Mouse (Mus musculus) lung, postnatal 0 days (tissue): Measurements from ENCODE around the gene Gars. TPM values are rescaled to one million over a fixed set of nuclear protein-coding genes. Genes with fewer than 3 reads are reported as not detected.

Experiments used
- ATAC-seq: fragments of 200-750 bp; cut with Nextera tagmentation; 2 replicates; pipeline ENCODE4 v1.8.0; 2017; ENCODE audit warnings: moderate library complexity
- DNase-seq: peaks from one replicate; pipeline ENCODE4 v3.0.0-alpha.2; 2016; ENCODE audit warnings: low spot score
- H3K27ac ChIP-seq: fragments of 300-500 bp; sonication (generic); 2 replicates; pipeline ENCODE4 v1.5.1; 2014; ENCODE audit warnings: antibody characterized with exemption, mild to moderate bottlenecking, low read length, mixed read lengths
- H3K27me3 ChIP-seq: fragments of 300-500 bp; sonication (generic); replicated peaks from 2 replicates; pipeline ENCODE4 v1.6.1; 2014; ENCODE audit warnings: low read length, mixed read lengths; ENCODE audit not compliant: insufficient read depth
- H3K36me3 ChIP-seq: fragments of 300-500 bp; sonication (generic); 2 replicates; pipeline ENCODE4 v1.6.1; 2014; ENCODE audit warnings: low read length, mixed read lengths; ENCODE audit not compliant: insufficient read depth
- H3K4me1 ChIP-seq: fragments of 300-500 bp; sonication (generic); 2 replicates; pipeline ENCODE4 v1.6.1; 2014; ENCODE audit warnings: antibody characterized with exemption, low read depth, low read length, mixed read lengths; ENCODE audit not compliant: insufficient read depth
- H3K4me2 ChIP-seq: fragments of 300-500 bp; sonication (generic); replicated peaks from 2 replicates; pipeline ENCODE4 v1.6.1; 2014; ENCODE audit warnings: low read depth, mild to moderate bottlenecking, low read length, moderate library complexity, mixed read lengths
- H3K4me3 ChIP-seq: fragments of 300-500 bp; sonication (generic); 2 replicates; pipeline ENCODE4 v1.5.1; 2014; ENCODE audit warnings: low read depth, low read length
- H3K9ac ChIP-seq: fragments of 300-500 bp; sonication (generic); replicated peaks from 2 replicates; pipeline ENCODE4 v1.6.1; 2014; ENCODE audit warnings: low read depth, mild to moderate bottlenecking
- H3K9me3 ChIP-seq: fragments of 300-500 bp; sonication (generic); 2 replicates; pipeline ENCODE4 v1.6.1; 2016; ENCODE audit warnings: low read length, mixed read lengths
- CTCF ChIP-seq: IDR thresholded peaks from 2 replicates; pipeline ENCODE4 v1.5.1; 2016; ENCODE audit warnings: antibody characterized with exemption, mild to moderate bottlenecking
- EP300 ChIP-seq: IDR thresholded peaks from 2 replicates; pipeline ENCODE4 v1.6.1; 2016; ENCODE audit warnings: antibody characterized with exemption, mild to moderate bottlenecking, control low read depth
- WGBS: fragments of 180-500 bp; shearing (Covaris S2); extraction: QIAGEN DNeasy Blood & Tissue Kit; methylation state at CpG from one replicate; pipeline ENCODE4 v1.1.7; 2014; 5-methylcytosine and 5-hydroxymethylcytosine counted together
- polyA plus RNA-seq: library from polyadenylated mRNA; unstranded; fragments of >200 nt; fragmentation: Nextera tagmentation; extraction: Ambion mirVana; gene quantifications from 2 replicates; pipeline ENCODE4 v1.2.1, GENCODE M21; 2015

Gene Gars
- 70.9 and 76.0 TPM in 2 replicates for polyA plus RNA-seq

DNA sequence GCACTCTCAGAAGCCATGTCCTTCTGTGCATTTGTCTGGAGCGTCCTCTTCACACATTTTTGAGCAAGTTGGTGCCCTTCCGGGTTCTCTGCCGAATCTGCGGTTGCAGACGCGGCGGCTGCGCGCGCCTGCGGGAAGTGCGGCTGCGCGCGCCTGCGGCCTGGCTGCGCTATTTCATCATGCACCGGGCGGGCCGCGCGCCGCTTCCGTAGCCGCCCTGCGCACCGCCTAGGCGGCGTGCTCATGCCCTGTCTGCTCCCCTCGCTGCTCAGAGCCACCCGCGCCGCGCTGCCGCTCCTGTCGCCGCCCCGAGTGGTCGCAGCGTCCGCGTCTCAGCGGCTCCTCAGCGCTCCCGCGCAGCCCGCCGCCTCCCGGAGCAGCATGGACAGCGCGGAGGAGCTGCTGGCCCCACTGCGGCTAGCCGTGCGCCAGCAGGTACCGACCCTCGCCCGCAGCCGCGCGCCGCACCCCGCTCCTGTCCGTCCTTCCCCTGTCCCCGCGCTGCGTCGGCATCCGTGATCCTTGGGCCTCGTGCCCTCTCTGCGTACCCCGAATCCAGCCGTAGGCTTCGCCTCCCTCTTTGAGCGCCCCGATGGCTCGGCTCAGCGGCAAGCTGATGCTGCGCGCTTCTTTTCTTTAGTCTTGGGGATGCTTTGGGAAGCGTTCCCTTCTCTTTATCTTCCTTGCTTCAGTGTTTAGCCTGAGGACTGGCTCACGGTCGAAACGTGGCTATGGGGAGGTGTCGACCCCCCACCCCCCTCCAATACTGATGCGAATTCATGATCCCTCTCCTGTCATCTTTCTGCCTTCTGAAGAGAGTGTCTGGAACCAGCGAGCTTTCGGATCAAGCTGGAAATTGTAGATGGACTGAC is at the start of gene Gars:
Gene Gars (plus strand): TSS at position 209 of the 872 bp plus-strand sequence.
- TF ChIP-seq CTCF (peak; percentile 35), EP300 (no peak)
- peak within 1 kb of the TSS; percentile 86 for H3K27ac ChIP-seq
- H3K4me1 ChIP-seq: peaks cover 5% of the 10 kb centered on the region; the same call in 1 of the 2 replicates
- ATAC-seq: peak; percentile 98
- H3K4me3 ChIP-seq: peak within 1 kb of the TSS; percentile 93
- no peaks in the 10 kb centered on the region for H3K27me3 ChIP-seq
- no peaks in the 10 kb centered on the region for H3K9me3 ChIP-seq
- peak within 1 kb of the TSS; percentile 83 for H3K4me2 ChIP-seq
- 0% methylated on average over 78 of the region's 87 CpGs for WGBS
- DNase-seq: peak; percentile 95
- peak within 1 kb of the TSS; percentile 75 for H3K9ac ChIP-seq
- no peaks in the 10 kb centered on the region for H3K36me3 ChIP-seq

DNA sequence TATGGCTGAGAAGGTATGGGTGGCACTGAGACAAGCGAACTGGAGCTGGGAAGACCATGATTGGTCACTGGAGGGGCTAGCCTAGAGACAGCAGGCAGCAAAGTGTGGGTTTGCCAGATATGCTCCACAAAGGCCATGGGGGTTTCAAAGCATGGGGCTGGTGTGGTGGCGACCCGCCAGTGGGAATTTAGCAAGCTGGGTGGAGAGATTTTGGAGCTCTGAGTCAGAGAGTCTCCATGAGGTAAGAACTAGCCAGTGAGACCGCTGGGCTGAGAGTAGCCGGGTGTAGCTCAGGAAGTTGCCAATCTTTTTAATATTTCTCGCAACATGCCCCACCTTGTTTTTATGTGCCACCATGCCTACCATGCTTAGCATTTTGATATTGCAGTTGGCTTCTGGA is 49.7 kb upstream of the Gars start:
- Histone ChIP-seq H3K4me2 (no peak overlapping the region), H3K27ac (no peak overlapping the region), H3K36me3 (no peaks in the 10 kb centered on the region), H3K9ac (no peak overlapping the region), H3K9me3 (no peaks in the 10 kb centered on the region), H3K4me1 (no peaks in the 10 kb centered on the region), H3K4me3 (no peak overlapping the region), H3K27me3 (no peaks in the 10 kb centered on the region)
- TF ChIP-seq CTCF: no peak
- TF ChIP-seq EP300: no peak
- DNase-seq (no peak), ATAC-seq (no peak)
- 94% methylated on average over 6 of the region's 6 CpGs for WGBS

DNA sequence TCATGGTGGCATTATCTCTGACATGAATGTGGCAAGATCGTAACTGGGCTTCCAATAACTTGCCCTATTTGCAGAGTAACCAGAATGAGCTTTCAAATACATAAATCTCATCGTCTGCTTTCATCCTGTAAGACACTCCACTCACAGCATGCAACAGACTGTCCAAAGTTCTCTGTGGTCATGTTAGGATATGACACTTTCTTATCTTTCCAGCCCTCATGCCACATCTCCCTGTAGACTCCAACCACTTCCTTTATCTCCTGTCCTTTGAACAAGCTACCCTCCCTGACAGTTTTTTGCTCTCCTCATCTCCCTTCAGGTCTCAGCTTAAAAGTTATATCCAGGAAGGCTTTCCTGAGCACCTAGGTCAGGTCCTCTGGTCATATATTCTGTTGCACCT is 46.6 kb upstream of the Gars start:
- DNase-seq (no peak), ATAC-seq (no peak)
- Histone ChIP-seq H3K4me1 (no peaks in the 10 kb centered on the region), H3K4me3 (no peak overlapping the region), H3K36me3 (no peaks in the 10 kb centered on the region), H3K27me3 (no peaks in the 10 kb centered on the region), H3K9ac (no peak overlapping the region), H3K4me2 (no peak overlapping the region), H3K27ac (no peak overlapping the region), H3K9me3 (no peaks in the 10 kb centered on the region)
- TF ChIP-seq CTCF (no peak), EP300 (no peak)
- WGBS: 74% methylated on average over 2 of the region's 2 CpGs

DNA sequence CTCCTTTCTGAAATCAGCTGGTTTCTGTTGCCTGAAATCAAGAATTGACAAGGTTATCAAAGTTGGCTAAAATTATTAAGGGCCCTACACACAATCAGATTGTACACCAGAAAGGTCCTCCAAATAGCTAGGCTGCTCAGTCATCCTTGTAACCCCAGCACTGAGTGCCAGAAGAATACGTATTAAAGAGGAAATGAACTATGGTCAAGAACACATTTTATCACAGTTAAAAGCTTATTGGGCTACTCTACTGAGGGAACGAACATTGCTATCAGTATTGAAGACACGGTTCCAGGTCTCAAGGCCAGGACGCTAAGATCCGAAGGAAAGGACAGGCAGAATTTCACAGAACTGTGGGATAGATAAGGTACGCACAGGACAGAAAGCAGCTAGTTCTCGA is 45.7 kb upstream of the Gars start:
- Histone ChIP-seq H3K4me3 (peak overlapping the region; percentile 35), H3K9me3 (no peaks in the 10 kb centered on the region), H3K4me2 (peak overlapping the region; percentile 80), H3K27ac (peak overlapping the region; percentile 34), H3K9ac (no peak overlapping the region), H3K36me3 (no peaks in the 10 kb centered on the region), H3K4me1 (no peaks in the 10 kb centered on the region), H3K27me3 (no peaks in the 10 kb centered on the region)
- 2% methylated on average over 7 of the region's 7 CpGs for WGBS
- no peak for TF ChIP-seq EP300
- no peak for TF ChIP-seq CTCF
- DNase-seq (peak; percentile 27), ATAC-seq (no peak)

DNA sequence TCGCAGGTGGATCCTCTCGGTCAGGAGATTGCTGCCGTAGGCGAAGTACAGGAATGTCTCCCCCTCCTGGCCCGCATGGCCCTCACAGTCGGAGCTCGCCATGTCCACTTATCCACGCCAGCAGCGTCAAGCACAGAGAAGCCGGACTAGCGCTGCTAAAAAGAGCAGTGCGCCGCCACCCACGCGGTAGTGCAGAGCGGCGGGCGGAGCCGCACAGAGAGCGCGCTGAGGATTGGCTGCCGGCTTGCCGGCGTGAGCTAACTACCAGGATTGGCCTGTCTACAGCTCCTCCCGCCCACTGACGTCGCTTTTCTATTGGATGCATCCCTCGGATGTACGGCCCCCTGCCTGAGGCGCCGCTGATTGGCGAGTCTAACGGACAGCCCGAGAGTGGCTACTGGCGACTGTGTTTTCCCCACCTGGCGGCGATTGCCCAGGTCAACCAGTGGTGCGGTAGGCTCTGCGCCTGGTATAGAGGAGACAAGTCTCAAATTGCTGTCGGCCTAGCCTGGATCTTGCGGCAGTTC is 45.0 kb upstream of the Gars start, which contains the start of gene Ggct:
Gene Ggct (minus strand): TSS at position 217 of the 527 bp plus-strand sequence.
- peak within 1 kb of the TSS; percentile 35 for H3K4me3 ChIP-seq
- TF ChIP-seq CTCF (peak; percentile 88), EP300 (no peak)
- no peaks in the 10 kb centered on the region for H3K36me3 ChIP-seq
- H3K9ac ChIP-seq: no peak within 1 kb of the TSS; the same call in 1 of the 2 replicates
- peak within 1 kb of the TSS; percentile 80 for H3K4me2 ChIP-seq
- no peaks in the 10 kb centered on the region for H3K27me3 ChIP-seq
- no peaks in the 10 kb centered on the region for H3K9me3 ChIP-seq
- H3K4me1 ChIP-seq: no peaks in the 10 kb centered on the region
- ATAC-seq (peak; percentile 100), DNase-seq (peak; percentile 99)
- under 1% methylated on average over 40 of the region's 41 CpGs for WGBS
- H3K27ac ChIP-seq: peak within 1 kb of the TSS; percentile 34

DNA sequence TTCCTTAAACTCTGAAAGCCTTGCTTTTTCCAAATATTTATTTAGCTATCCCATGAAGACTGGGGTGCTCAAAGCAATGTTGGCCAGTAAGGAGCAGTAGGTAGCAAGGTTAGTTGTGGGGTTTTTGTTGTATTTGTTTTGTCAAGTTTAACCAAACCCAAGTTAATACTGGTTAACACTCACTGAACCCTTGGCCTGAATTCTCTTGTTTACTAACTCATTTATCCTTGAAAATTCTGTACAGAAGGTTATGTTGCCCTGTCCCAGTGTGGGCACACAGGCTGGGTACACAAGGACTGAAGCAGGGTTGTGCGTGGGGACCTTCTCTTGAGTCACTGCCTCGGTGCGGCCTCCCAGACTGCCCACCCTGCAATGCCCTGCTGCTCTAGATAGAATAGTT is 41.4 kb upstream of the Gars start:
- H3K4me3 ChIP-seq: no peak overlapping the region
- no peaks in the 10 kb centered on the region for H3K9me3 ChIP-seq
- H3K27me3 ChIP-seq: no peaks in the 10 kb centered on the region
- DNase-seq (no peak), ATAC-seq (no peak)
- H3K27ac ChIP-seq: no peak overlapping the region
- TF ChIP-seq EP300: no peak
- TF ChIP-seq CTCF: no peak
- H3K9ac ChIP-seq: no peak overlapping the region
- H3K4me2 ChIP-seq: no peak overlapping the region
- no peaks in the 10 kb centered on the region for H3K36me3 ChIP-seq
- WGBS: 86% methylated on average over 3 of the region's 3 CpGs
- no peaks in the 10 kb centered on the region for H3K4me1 ChIP-seq
